In the genomic region with DNA sequence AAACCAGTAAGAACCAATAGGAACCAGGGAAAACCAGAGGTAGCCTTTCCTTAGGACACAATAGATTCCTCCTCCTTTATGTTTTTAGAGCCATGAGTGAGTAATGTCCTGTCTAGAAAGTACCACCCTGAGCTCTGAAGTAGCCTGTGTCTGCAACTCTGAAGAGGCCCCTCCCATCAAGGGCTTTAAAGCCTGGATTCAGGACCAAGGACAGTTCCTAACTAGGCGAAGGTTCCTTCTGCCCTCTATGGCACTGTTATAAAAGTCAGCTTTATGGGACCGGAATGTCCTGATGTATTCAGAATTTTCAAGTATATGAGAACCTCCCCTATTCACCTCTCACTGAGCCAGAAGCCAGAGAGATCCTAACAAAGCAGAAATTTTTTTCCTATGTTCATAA, we compare ENCODE assay signal across 14 mouse cellular contexts.
DNase-seq lines count a peak whose midpoint lies in the region; ATAC-seq and TF ChIP-seq lines count a peak whose summit lies in the region.
"Had no signal": no experiment of that assay in that cellular context is flagged by ENCODE, and none has a peak within 500 bp of the region (broad histone marks: within the 10 kb centered on the region; RNA-seq: fewer than 3 reads in every experiment).

No protein-coding gene starts in this region.

- H3K9ac ChIP-seq in kidney, embryonic 15.5 days: no peak overlapping the region
- no peak overlapping the region for H3K9ac ChIP-seq in liver, postnatal 0 days (replicated peaks)
- H3K9ac ChIP-seq: embryonic facial prominence, embryonic 12.5 days; limb, embryonic 15.5 days had no signal

- H3K36me3 ChIP-seq in kidney, embryonic 15.5 days: no peaks in the 10 kb centered on the region
- H3K36me3 ChIP-seq in liver, postnatal 0 days (replicated peaks; ENCODE audit: insufficient read depth, low read length): no peaks in the 10 kb centered on the region
- H3K36me3 ChIP-seq: embryonic facial prominence, embryonic 12.5 days; limb, embryonic 15.5 days had no signal

- WGBS in kidney, embryonic 15.5 days: 25% methylated on average over 2 of the region's 2 CpGs
- 46% methylated on average over 2 of the region's 2 CpGs for WGBS in liver, postnatal 0 days (ENCODE audit: insufficient replicate concordance)

- H3K27ac ChIP-seq in kidney, embryonic 15.5 days: no peak overlapping the region
- no peak overlapping the region for H3K27ac ChIP-seq in liver, postnatal 0 days (ENCODE audit: low read depth)
- H3K27ac ChIP-seq: embryonic facial prominence, embryonic 12.5 days; limb, embryonic 15.5 days had no signal

- no peak for TF ChIP-seq CTCF in liver, postnatal 0 days (IDR thresholded peaks at IDR 0.05; ENCODE audit: low read depth)

- no peaks in the 10 kb centered on the region for H3K27me3 ChIP-seq in kidney, embryonic 15.5 days
- no peaks in the 10 kb centered on the region for H3K27me3 ChIP-seq in liver, postnatal 0 days (ENCODE audit: insufficient read depth, low read length)
- H3K27me3 ChIP-seq: CH12.LX; embryonic facial prominence, embryonic 12.5 days; limb, embryonic 15.5 days had no signal

- DNase-seq in kidney, postnatal 10 days: peak; percentile 51
- peak; percentile 65 for DNase-seq in ES-CJ7 (ENCODE audit: low read depth, low spot score)
- peak; percentile 76 for DNase-seq in R1 (ENCODE audit: low read depth, low spot score)
- DNase-seq in forelimb bud, embryonic 11.5 days (ENCODE audit: low read depth, low spot score): peak; percentile 88
- no peak for DNase-seq in liver, postnatal 0 days
- no peak for DNase-seq in heart, adult 8-10 months (ENCODE audit: low spot score)
- DNase-seq: cerebellum, adult 11 months; heart, postnatal 4 days; thymus, postnatal 36 days had no signal

- ATAC-seq in kidney, embryonic 15.5 days (replicated peaks; ENCODE audit: low FRiP score): no peak
- no peak for ATAC-seq in liver, postnatal 0 days
- ATAC-seq: forebrain, embryonic 16.5 days had no signal

- H3K4me3 ChIP-seq in kidney, embryonic 15.5 days (replicated peaks): no peak overlapping the region
- H3K4me3 ChIP-seq in liver, postnatal 0 days (ENCODE audit: low read depth, low read length): no peak overlapping the region
- H3K4me3 ChIP-seq: embryonic facial prominence, embryonic 12.5 days; limb, embryonic 15.5 days had no signal

- no peaks in the 10 kb centered on the region for H3K4me1 ChIP-seq in kidney, embryonic 15.5 days
- no peaks in the 10 kb centered on the region for H3K4me1 ChIP-seq in liver, postnatal 0 days (ENCODE audit: insufficient read depth)
- H3K4me1 ChIP-seq: embryonic facial prominence, embryonic 12.5 days; limb, embryonic 15.5 days had no signal

- H3K9me3 ChIP-seq in kidney, embryonic 15.5 days (replicated peaks): no peaks in the 10 kb centered on the region
- H3K9me3 ChIP-seq in liver, postnatal 0 days (ENCODE audit: low read length): peaks cover 4% of the 10 kb centered on the region; the same call in 1 of the 2 replicates
- H3K9me3 ChIP-seq: embryonic facial prominence, embryonic 12.5 days; limb, embryonic 15.5 days had no signal

- H3K4me2 ChIP-seq in kidney, embryonic 15.5 days: no peak overlapping the region
- no peak overlapping the region for H3K4me2 ChIP-seq in liver, postnatal 0 days (ENCODE audit: low read depth, low read length)
- H3K4me2 ChIP-seq: embryonic facial prominence, embryonic 12.5 days; limb, embryonic 15.5 days had no signal

- TF ChIP-seq EP300 in liver, postnatal 0 days (IDR thresholded peaks at IDR 0.05; ENCODE audit: low read depth): no peak

Comparison
In these comparisons a context has a peak if more than half of its experiments do, and no peak if none do; other contexts are left out.
1. DNase-seq: peak in kidney, postnatal 10 days (single experiment), ES-CJ7 (single experiment), R1 (single experiment) and forelimb bud, embryonic 11.5 days (single experiment); none in liver, postnatal 0 days (single experiment) and heart, adult 8-10 months (single experiment).